Mouse (Mus musculus) ovary, adult 18-20 months (tissue): ENCODE data around the gene Tmem218.
A peak's percentile ranks its signal among the peaks of the same experiment; 100 is the strongest.

Experiments used
- DNase-seq: peaks from one replicate; pipeline ENCODE4 v3.0.0; 2022; ENCODE audit warnings: low spot score, mixed read lengths

Gene Tmem218

DNA sequence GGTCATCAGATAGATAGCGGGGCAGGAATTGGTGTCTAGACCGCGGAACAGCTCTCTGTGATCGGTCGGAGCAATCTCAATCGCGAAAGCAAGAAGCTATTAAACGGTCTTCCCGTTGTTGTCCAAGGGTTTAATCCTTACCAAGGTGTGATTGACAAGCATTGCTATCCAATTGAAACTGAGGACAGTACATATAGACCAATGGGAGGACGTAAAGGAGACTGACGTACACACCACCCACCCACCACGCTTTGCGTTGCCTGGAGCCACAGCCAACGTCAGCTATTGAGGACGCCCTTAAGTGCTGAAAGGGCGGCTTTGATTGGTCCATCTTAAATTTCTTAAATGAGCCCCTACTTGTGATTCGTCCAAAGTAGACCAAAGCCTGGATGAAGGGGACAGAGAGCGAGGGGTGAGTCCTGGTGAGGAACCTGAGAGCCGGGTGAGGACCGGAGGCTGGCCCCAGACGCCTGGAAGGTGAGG, at the start of gene Tmem218:
Tmem218 (plus strand) TSS at position 295 of the 483 bp plus-strand sequence.
- peak; percentile 92 for DNase-seq

DNA sequence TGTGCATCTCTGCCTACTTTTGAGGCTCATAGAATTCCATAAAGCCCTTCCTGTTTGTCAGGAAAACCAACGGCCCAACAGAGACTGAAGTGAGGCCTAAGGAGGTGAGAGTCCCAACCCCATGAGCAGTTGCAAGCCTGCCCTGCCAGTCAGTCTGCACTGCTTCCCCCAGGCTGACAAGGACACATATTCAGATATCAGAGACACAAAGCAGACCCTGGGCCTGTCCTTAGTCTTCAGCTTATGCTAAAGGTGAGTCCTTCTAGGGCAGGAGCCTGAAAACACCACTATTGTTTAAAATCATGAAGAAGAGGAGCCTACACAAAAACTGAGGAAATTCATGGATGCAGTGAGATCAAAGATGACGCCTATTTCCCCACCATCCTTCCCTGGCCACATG, 47.3 kb upstream of the Tmem218 start:
- DNase-seq: no peak

DNA sequence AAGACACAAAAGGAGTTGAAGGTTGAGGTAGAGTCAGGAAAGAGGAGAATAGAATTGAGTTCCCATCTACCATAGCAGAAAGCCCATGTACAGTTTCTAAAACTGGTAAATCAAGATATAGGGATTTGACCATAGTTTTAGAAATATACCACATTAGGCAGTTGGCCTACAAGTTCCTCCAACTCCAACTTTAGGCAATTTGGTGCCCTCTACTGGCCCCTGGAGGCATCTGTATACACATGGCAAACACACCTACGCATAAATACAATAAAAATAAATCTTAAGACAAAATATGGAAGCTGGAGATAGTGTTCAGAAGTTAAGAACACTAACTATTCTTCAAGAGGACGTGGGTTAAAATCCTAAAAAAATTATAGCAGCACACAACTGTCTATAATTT, 41.1 kb upstream of the Tmem218 start:
- no peak for DNase-seq

DNA sequence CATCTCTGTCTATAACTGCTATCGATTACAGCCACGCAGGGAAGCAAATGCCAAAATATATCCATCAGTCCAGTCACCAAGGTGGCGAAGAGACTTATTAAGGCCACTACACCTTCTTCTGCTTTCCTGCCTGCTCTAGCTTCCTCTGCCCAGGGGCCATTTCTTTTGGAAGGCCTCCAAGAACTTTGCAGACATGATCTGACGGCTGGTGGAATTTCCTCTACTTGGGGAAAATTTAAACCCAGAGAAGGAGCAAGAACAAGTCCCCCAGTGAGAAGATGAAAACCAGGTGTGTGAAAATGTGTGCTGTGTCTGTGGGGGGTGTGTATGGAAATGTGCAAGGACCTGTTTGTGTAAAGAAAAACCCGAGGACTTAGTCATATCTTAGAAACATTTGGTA, 34.6 kb upstream of the Tmem218 start:
- DNase-seq: no peak

DNA sequence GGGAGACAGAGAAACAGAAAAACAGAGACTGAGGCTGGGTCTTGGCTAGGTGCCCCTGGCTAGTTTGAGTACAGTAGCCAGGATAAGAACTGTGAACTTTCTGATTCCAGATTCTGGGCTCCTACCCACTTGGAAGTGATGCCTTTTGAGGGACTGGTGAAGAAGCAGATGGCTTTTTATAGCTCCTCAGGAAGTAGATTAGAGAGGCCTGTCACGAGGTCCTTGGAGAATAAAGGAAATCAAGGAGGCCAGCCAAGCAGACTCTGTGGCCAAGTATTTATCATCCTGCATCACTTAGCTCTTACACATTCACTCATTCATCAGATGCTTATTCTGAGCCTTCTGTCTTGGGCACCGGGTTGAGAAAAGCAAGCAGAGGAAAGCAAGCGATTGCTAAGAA, 32.0 kb upstream of the Tmem218 start:
- DNase-seq: no peak

DNA sequence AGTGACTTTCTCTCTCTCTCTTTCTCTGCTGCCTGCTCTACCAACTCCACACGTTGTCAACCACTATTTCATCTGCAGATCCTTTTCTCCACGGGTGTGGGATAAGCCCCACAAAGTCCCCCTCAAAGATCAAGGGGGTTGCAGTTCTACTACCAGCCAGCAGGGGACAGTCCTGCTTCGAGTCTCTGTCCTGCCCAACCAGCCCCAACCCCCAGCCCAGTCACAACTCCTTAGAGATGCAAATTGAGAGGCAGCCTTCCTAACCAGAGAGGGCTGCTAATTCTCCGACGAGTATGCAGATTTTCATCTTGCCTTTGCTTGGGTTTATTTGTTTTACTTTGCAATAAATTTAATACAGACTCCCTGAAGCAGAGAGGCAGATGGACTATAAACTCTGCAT, 30.9 kb upstream of the Tmem218 start:
- DNase-seq: peak; percentile 15

DNA sequence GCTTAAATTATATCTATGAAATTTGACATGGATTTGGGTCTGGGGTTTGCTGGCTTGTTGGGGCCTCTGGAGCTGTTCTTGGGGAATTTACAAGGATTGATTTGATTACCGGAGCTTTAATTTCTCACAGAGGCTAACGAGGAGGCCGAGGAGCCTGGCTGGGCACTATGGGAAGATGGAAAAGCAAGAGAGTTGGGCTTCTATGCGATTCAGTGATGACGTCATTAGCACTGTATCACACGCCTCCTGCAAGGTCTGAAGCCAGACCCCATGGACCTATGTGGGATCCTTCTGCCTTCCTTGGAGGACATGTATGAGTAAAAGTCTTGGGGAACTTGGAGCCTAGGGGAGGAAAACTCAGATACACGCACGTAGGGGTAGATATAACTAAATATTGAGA, 30.5 kb upstream of the Tmem218 start:
- DNase-seq: no peak

DNA sequence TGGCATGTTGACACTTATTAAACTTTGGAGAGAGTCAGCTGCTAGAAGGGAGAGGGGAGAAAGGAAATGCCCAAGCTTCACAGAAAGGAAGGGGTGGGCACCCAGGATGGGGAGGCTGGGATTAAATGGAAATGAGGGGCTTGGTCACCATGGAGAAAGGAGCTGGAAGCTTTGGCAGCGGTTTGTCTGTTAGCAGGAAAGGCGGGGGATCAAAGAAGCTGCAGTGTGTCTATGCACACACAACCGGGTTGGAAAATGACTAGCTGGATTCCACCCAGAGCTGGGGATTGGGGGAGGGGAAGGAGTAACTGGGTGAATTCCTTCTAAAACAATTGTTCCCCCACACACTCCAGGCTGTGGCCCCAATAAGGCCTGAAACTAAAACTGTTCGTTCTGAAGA, 29.1 kb upstream of the Tmem218 start:
- no peak for DNase-seq

DNA sequence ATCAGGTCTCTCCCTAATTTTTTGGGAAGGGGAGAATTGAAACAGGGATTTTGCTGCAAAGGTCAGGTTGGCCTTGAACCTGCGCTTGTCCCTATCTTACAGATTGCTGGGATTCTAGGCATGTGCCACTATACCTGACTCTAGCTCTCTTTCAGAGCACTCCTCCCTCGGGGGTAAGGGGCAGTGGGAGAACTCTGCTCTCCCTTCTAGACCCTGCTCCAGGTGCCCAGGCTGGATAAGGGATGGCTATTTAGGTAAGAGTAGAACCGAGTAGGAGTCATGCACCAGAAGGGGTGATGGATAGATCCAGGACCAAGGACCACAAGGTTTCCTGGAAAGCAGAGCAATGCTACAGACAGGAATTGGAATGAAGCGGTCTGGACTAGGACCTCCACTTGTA, 28.4 kb upstream of the Tmem218 start:
- DNase-seq: no peak

DNA sequence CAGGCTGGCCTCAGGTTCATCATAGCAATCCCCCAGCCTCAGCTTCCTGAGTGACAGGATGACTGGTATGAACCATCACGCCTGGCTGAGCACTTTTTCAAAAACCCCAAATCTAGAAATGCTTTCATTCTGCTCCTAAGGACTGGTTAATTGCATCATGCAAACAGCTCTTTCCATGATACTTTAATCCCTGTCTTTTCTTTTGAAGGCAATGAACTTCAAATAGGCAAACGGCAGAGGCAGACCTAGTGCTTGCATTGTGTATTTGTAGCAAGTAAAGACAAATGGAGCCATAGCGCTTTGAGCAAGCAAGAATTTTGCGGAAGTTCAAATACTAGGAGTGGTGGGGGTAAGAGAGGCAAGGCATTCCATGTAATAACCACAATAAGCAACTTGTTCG, 26.4 kb upstream of the Tmem218 start:
- DNase-seq: no peak

DNA sequence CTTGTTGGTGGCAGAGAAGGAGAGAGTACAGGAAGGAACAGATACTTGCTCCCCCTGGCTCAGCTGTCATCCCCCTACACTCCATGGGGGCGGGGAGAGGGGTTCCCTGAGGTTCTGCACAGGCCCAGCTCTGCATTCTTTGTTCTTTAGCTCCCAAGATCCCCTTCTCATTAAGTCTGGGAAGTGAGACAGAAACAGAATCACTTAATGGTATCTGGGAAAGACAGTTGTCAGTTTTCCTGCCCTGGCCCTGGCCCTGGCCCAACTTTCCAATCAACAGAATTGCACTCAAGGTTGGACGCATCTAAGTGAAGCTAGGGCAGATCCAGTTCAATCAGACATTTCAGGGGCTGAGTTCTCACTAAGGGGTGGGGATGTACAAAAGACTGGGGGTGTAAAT, 24.8 kb upstream of the Tmem218 start:
- DNase-seq: no peak

DNA sequence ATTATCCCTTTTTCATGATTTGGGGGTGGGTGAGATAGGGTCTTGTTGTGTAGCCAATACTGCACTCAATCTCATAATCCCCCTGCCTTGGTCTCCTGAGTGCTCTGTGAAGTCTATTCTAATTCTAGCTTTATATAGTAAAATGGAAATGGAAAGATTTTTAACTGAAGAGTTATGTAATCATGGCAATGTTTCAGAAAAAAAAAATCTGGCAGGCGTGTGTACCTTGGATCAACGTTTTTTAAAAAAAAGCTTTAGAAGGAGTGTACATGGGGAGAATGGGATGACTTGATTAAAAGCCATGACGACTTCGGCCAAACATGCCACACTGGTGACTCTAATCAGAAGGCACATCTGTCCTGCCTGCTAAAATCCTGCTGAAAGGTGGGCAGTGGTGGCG, 20.6 kb upstream of the Tmem218 start:
- no peak for DNase-seq

DNA sequence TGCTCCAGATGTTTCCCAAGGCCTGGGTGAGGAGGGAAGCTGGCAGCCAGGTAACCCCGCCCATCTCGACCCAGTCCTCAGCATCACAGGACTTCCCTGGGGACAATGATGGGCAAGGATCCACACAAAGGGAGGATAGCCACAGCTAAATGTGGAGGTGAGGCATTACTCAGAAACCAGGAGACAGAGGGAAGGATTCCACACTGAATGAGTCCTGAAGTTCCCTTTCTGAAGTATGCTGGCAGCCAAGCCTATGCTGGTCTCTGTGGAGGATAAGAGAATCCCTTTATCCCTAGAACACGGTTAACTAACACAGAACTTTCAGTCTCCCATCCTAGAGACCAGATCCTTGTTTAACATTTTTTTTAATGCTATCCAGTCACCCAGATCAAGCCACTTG, 20.0 kb upstream of the Tmem218 start:
- no peak for DNase-seq

DNA sequence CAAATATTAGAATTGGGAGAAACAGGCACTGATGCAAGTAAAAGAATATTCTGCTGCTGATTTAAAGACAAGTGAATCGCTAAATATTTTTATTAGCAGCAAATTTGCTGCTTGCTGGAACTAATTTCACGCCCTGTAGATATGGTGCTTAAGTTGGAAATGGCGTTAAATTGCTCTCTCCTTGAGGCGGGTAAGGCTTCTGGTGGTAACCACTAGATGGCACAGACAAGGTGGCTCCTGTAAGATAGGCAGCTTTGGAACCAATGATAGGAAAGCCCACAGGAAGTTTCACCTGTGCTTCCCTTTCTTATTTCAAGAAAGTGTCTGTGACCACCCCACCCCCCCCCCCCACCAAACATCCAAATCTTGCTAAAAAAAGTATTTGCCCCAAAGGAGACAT, 11.0 kb upstream of the Tmem218 start:
- DNase-seq: no peak

DNA sequence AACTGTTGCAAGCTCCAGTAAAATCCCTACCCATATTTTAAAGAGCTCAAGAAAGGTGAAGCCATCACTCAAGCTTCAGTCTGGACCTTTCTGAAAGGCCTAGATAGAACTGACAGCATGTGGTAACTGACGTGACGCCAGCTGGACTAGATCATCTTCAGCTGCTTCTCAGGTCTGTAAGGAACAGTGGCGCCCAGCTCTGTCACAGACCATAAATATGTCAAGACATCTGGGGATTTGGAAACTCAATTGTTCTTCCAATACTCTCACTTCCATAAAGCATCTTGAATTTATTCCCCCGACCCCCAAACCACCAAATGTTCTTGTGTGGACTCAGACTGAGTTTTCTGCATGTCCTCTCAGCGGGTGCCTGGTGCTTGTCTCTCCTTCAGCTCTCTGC, 7.6 kb upstream of the Tmem218 start:
- no peak for DNase-seq

DNA sequence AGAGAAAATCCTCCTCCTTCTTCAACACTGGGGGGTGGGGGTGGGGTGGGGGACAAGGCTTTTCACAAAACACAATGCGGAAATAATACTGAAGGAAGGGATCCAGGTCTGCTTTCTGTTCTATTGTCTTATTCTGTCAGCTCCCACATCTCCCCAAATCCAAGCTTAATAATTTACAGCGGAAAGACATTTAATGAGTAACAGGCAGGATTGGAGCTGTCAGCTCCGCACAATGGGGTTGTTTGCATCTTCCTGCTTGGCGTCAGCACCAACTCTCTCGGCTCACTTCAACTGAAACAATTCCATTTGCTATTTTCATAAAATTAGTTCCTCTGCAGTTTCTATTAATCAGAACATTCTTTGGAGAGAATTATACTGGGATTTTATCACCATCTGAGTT, 4.1 kb upstream of the Tmem218 start:
- DNase-seq: no peak

DNA sequence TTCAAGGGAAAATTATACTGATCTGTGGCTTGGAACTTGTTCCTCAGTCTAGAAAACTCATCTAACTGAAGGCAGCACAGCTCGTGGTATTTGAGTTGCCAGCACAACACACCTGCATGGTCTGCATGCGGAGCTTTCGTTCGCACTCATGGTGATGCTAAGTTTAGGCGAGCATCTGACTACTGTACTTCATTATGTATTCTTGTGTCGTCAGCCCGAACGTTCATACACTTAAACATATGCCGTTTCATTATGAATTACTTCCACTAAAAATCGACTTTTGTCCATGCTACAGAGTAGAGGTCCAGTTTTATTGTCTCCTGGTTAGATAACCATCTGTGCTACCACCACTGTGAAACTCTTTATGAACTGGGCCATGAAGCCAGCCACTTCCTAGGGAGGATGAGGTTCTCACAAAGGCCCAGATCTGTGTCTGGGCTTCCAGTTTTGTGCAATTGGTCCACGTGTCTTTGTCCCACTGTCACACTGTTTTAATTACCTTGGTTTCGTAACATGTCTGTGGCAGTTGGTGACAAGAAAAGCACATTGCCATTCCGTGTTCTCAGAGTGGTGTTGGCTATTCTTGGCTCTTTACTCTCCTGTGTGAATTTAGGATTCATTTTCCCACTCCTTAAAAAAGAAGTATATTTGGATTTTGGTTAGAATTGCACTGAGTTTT, 5.2 kb downstream of the Tmem218 start:
- no peak for DNase-seq

DNA sequence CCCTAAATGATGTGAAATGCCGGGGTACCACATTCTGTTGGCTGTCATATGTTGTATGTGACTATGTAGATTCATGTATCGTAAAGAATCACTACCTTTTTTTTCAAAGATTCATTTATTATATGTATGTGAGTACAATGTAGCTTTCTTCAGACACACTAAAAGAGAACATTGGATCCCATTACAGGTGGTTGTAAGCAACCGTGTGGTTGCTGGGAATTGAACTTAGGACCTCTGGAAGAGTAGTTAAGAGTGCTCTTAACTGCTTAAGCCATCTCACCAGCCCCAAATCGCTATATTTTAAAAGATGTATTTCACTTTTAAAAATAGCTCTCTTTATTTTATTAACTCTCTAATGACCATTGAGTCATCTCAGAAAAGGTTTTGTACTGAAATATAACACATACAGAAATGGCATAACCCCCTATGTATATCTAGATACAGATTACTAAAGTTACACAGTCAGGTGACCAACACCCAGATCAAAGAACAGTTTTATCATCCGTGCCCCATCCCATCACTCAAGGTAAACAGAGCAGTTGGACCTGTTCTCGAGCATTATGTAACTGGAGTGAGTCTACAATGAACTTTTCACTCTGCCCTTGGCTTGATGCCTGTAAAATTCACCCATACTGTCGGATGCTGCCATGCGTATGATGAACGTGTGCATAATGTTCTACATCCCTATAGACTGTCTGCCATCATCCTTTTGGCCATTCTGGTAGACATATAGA, 6.5 kb downstream of the Tmem218 start:
- DNase-seq: no peak

DNA sequence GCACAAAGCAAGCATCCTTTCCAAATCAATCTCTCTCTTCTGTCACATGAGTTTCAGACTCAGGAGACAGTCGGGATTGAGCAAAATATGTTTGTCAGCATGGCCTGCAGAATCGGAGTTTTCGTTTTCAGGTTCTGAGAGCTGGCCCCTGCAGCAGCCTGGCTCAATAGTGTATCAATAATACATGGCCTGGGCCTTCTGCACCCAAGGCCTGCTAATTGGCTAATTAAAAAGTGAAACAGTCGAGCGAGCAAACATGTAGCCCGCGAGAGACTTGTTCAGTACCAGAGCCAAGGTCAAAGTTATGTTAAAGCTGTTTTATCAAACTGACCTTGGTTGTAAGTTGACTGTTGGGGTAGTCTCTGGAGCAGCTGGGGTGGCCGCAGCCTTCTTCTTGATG, 12.7 kb downstream of the Tmem218 start:
- DNase-seq: no peak

DNA sequence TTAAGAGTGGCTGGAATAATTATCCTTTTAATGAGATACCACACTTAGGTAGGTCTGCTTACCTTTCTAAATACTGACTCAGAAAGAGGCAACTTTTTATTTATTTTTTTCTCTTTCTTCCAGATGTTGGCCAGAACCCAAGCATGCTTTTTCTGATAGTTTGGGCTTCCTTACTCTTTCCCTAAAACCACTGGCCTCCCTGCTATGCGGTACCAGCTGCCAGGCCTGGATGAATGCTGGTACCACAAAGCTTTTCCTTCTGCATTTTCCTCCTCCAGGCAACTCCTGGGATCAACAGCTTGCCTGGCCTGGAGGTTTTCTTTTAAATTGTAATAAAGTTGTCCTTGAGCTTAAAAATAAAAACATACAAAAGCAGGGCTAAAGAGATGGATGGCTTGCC, 17.6 kb downstream of the Tmem218 start:
- DNase-seq: no peak

DNA sequence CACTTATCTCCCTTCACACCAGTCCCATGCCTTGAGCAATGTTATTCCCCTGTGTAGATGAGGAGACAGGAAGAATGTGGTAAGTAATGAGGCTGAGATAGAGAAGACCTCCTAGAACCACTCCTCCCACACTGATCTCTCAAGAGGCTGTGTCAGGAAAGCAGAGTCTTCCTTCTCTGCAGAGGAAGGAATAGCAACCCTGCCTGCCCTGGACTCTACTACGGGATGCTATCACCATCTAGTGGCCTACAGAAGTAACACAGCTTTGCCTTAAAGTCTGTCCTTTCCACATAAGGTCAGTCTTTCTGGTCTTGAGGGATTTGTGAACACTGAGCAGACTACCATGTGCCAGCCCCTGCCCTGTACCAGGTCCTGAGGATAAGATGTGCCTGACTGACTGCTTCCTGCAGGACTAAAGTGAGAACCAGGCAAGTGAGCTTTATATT, 21.9 kb downstream of the Tmem218 start:
- DNase-seq: peak; percentile 48

DNA sequence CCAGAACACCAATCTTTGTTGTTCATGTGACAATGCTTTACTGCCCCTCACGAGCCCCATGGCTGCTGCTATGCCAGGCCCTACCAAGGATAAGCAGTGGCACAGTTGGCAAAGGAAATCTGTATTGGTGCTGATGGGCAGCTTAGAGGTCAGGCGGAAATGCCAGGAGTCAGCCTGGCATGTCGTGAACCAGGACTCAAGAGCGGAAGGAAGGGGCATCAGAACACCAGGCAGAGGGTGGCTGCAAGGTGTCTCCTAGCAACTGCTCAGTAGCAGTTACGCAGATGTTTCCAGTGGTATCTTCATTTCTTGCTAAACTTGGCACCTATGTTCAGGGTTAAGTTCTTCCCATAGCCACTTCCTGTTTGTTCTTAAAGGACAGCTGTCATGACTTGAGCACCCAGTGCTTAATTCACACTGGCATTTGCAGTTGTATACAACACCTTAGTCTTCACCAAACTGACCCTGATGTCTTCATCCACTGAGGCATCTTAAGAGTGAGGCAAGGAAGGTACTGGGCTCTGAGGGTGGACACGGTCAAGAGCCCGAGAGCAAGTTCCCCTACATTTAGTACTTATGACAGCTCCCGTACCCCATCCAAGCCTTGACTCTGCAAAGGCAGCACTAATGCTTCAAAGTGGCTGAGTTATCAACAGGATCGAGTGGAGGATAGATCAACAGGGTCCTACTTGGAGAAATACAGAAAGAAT, 22.6 kb downstream of the Tmem218 start:
- no peak for DNase-seq
